Mouse (Mus musculus) megakaryocyte, embryonic 14.5 days (primary cell): Measurements from ENCODE around the gene Slc44a2. TPM values are rescaled to one million over a fixed set of nuclear protein-coding genes. Genes with fewer than 3 reads are reported as not detected.

Experiments
- H3K27me3 ChIP-seq: replicated peaks from 2 replicates; pipeline ENCODE3; 2012; ENCODE audit warnings: inconsistent platforms
- H3K36me3 ChIP-seq: replicated peaks from 2 replicates; pipeline ENCODE3; 2012; ENCODE audit warnings: low read length, inconsistent platforms, mixed read lengths
- H3K4me1 ChIP-seq: 2 replicates; pipeline ENCODE4 v1.6.1; 2012; ENCODE audit warnings: inconsistent platforms
- H3K4me3 ChIP-seq: replicated peaks from 2 replicates; pipeline ENCODE3; 2012; ENCODE audit warnings: moderate library complexity, mild to moderate bottlenecking, inconsistent platforms
- H3K9me3 ChIP-seq: 2 replicates; pipeline ENCODE4 v1.6.1; 2012; ENCODE audit warnings: inconsistent platforms
- FLI1 ChIP-seq: IDR thresholded peaks from 2 replicates; pipeline ENCODE4 v1.6.1; 2012; ENCODE audit warnings: low read length, inconsistent platforms, mixed read lengths
- GATA1 ChIP-seq: IDR thresholded peaks from 3 replicates; pipeline ENCODE4 v1.6.1; 2012; ENCODE audit warnings: mixed read lengths, low read length, inconsistent platforms, borderline replicate concordance
- polyA plus RNA-seq: library from polyadenylated mRNA; stranded (reverse); fragments of >175 nt; gene quantifications from 2 replicates; pipeline ENCODE4 v1.2.3, GENCODE M21; 2012; ENCODE audit warnings: low replicate concordance; ENCODE audit not compliant: insufficient read depth

The Slc44a2 gene
- polyA plus RNA-seq, 1 experiment: 61.6 TPM

GRCm38 (mm10) chr9:21292271-21292670 is 28.2 kb upstream of the Slc44a2 start:
- TF ChIP-seq FLI1 (no peak), GATA1 (no peak)
- peaks cover 36% of the 10 kb centered on the region for H3K4me1 ChIP-seq
- peaks cover 11% of the 10 kb centered on the region for H3K36me3 ChIP-seq
- no peaks in the 10 kb centered on the region for H3K27me3 ChIP-seq
- H3K9me3 ChIP-seq: no peaks in the 10 kb centered on the region
- H3K4me3 ChIP-seq: peak overlapping the region; percentile 50

DNA sequence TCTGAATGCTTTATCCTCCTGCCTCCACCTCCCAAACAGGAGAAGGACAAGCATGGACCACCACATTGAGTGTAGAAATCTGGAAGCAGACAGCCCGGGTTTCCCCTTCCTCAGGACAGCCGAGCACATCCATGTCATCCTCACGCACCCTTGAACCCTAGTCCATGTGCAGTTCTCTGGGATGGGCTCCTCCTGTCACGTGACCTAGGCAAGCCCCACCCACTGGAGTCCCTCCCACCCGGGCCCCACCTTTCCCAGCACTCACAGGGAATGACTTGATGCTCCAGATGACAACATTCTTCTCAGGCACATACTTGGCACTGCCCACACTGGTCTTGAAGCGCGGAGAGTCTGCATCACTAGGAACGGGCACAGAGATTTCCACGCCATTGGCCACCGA is 21.5 kb upstream of the Slc44a2 start:
- Histone ChIP-seq H3K36me3 (no peaks in the 10 kb centered on the region), H3K27me3 (peaks cover 2% of the 10 kb centered on the region), H3K4me3 (no peak overlapping the region), H3K9me3 (peaks cover 7% of the 10 kb centered on the region), H3K4me1 (peaks cover 32% of the 10 kb centered on the region)
- no peak for TF ChIP-seq FLI1
- TF ChIP-seq GATA1: no peak

DNA sequence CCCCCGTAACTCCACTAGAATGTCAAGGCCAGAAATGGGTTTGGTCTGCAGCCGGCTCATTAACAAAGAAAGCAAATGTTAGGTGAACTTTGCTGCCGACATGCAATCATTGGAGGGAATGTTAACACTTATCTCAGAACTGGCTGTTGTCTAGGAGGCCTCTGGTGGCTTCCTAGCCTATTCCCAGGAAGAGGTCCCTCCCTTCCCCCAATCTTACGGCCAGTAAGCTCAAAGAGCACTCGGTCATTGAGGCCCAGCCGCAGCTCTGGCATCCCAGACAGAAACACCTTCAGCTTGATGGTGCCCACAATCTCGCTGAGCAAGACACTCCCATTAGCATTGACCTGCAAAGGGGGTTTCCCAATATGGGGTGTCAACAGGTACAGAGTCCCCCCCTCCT is 15.4 kb upstream of the Slc44a2 start:
- TF ChIP-seq GATA1 (no peak), FLI1 (no peak)
- H3K27me3 ChIP-seq: peaks cover 2% of the 10 kb centered on the region

GRCm38 (mm10) chr9:21309150-21309741 is 11.3 kb upstream of the Slc44a2 start:
- peaks cover 2% of the 10 kb centered on the region for H3K27me3 ChIP-seq
- H3K4me1 ChIP-seq: peaks cover 45% of the 10 kb centered on the region
- H3K36me3 ChIP-seq: no peaks in the 10 kb centered on the region
- peak overlapping the region; percentile 44 for H3K4me3 ChIP-seq
- H3K9me3 ChIP-seq: no peaks in the 10 kb centered on the region
- no peak for TF ChIP-seq FLI1
- no peak for TF ChIP-seq GATA1

More for the DNA sequence above, 15.4 kb upstream of the Slc44a2 start:
- peaks cover 37% of the 10 kb centered on the region for H3K4me1 ChIP-seq
- no peaks in the 10 kb centered on the region for H3K36me3 ChIP-seq
- peaks cover 4% of the 10 kb centered on the region for H3K9me3 ChIP-seq
- no peak overlapping the region for H3K4me3 ChIP-seq

GRCm38 (mm10) chr9:21311695-21312094 is 8.8 kb upstream of the Slc44a2 start:
- no peak overlapping the region for H3K4me3 ChIP-seq
- no peaks in the 10 kb centered on the region for H3K36me3 ChIP-seq
- no peaks in the 10 kb centered on the region for H3K9me3 ChIP-seq
- peaks cover 46% of the 10 kb centered on the region for H3K4me1 ChIP-seq
- H3K27me3 ChIP-seq: peaks cover 2% of the 10 kb centered on the region
- no peak for TF ChIP-seq FLI1
- TF ChIP-seq GATA1: no peak

DNA sequence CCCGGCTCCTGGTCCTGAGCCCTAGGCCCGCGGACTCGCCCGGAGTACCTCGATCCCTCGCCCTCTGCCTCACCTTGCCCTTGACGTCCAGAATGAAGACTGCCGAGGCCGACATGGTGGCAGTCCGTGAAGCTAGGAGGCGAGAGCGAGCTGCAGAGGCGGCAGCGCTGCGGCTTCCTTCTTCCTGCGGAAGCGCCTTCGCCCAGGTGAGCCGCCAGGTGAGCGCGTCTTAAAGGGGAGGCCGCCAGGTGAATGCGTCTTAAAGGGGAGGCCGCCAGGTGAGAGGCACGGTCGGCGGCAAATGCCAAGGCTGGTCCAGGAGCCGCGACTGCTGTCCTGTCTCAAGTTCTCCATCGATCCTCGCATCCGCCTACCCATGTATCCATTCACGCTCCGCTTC is 8.4 kb upstream of the Slc44a2 start, which contains the start of gene Ap1m2:
Gene Ap1m2, minus strand, starts transcription at position 204 of the 400 bp plus-strand sequence.
- Histone ChIP-seq H3K36me3 (no peaks in the 10 kb centered on the region), H3K4me1 (peaks cover 49% of the 10 kb centered on the region), H3K27me3 (peaks cover 2% of the 10 kb centered on the region), H3K9me3 (no peaks in the 10 kb centered on the region), H3K4me3 (no peak within 1 kb of the TSS)
- TF ChIP-seq FLI1 (no peak), GATA1 (no peak)

- H3K36me3 ChIP-seq: no peaks in the 10 kb centered on the region
- H3K4me1 ChIP-seq: peaks cover 55% of the 10 kb centered on the region
- H3K9me3 ChIP-seq: no peaks in the 10 kb centered on the region
- H3K4me3 ChIP-seq: peak overlapping the region; percentile 14
- no peak for TF ChIP-seq FLI1
- TF ChIP-seq GATA1: no peak
- peaks cover 2% of the 10 kb centered on the region for H3K27me3 ChIP-seq
Observed at GRCm38 (mm10) chr9:21313394-21313793, 7.1 kb upstream of the Slc44a2 start.

DNA sequence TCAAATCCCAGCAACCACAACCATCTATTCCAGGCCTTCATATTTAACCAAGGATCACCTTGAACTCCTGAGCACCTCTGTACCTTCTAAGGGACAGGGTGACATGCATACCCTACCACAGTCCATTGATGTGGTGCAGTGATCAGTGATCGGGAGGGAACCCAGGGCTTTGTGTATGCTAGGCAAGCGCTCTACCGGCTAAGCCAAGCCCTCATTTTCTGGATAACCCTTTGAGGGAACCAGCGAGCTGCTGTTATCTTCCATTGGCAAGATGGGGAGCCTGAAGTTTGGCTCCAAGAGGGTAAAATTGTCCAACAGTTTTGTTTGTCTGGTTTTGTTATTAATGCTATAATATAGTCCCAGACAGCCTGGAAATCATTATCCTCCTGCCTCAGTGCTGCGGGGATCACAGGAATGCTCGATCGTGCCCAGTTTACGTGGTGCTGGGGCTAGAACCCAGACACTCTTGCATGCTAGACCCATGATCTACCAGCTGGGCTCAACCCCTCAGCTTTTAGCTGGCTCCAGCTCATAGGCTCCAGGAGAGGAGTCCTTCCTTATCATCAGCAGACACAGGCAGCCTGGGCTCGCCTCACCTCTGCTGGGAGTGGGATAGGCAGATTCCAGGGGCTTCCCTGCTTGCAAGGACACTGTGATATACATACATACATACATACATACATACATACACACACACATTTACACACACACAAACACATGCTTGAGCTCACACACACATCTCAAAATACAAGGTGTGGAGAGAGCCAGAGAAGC is 5.9 kb upstream of the Slc44a2 start:
- Histone ChIP-seq H3K27me3 (peaks cover 2% of the 10 kb centered on the region), H3K9me3 (no peaks in the 10 kb centered on the region), H3K36me3 (no peaks in the 10 kb centered on the region), H3K4me1 (peaks cover 51% of the 10 kb centered on the region), H3K4me3 (no peak overlapping the region)
- TF ChIP-seq GATA1 (no peak), FLI1 (no peak)

- Histone ChIP-seq H3K9me3 (no peaks in the 10 kb centered on the region), H3K27me3 (peaks cover 2% of the 10 kb centered on the region), H3K4me1 (peaks cover 51% of the 10 kb centered on the region), H3K4me3 (no peak overlapping the region), H3K36me3 (no peaks in the 10 kb centered on the region)
- TF ChIP-seq GATA1: no peak
- no peak for TF ChIP-seq FLI1
Observed at GRCm38 (mm10) chr9:21315421-21315820, 5.1 kb upstream of the Slc44a2 start.

GRCm38 (mm10) chr9:21316696-21317095 is 3.8 kb upstream of the Slc44a2 start:
- Histone ChIP-seq H3K4me3 (no peak overlapping the region), H3K36me3 (no peaks in the 10 kb centered on the region), H3K27me3 (peaks cover under 1% of the 10 kb centered on the region), H3K9me3 (no peaks in the 10 kb centered on the region), H3K4me1 (peaks cover 54% of the 10 kb centered on the region)
- TF ChIP-seq GATA1 (no peak), FLI1 (no peak)

DNA sequence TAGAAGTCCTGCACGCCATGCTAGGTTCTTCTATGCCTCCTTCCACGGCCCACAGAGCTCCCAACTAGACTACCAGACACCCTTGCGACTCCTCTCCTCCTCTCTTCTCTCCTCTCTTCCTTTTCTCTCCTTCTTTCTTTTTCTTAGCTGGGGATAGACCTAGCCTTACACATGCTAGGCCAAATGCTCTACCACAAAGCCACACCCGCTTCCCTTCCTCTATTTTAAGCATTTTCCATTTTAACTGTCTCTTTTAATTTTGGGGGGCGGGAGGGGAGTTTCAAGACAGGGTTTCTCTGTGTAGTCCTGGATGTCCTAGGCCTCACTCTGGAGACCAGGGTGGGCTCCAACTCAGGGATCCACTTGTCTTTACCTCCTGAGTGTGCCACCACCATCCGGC is 1.7 kb upstream of the Slc44a2 start:
- TF ChIP-seq FLI1: no peak
- TF ChIP-seq GATA1: no peak
- Histone ChIP-seq H3K4me3 (peak overlapping the region; percentile 31), H3K4me1 (peaks cover 61% of the 10 kb centered on the region), H3K9me3 (no peaks in the 10 kb centered on the region), H3K36me3 (peaks cover 3% of the 10 kb centered on the region), H3K27me3 (no peaks in the 10 kb centered on the region)
